Mouse (Mus musculus) stomach, embryonic 15.5 days (tissue): ENCODE data around the gene Knstrn. TPM values are rescaled to one million over a fixed set of nuclear protein-coding genes. Genes with fewer than 3 reads are reported as not detected.

Experiments used
- ATAC-seq: fragments of 200-750 bp; cut with Nextera tagmentation; 2 replicates; pipeline ENCODE4 v1.8.0; 2017; ENCODE audit warnings: low read depth, moderate number of reproducible peaks, moderate TSS enrichment; ENCODE audit not compliant: insufficient read depth, low FRiP score
- H3K27ac ChIP-seq: fragments of 300-500 bp; sonication (generic); 2 replicates; pipeline ENCODE4 v1.5.1; 2015; ENCODE audit warnings: mild to moderate bottlenecking, inconsistent platforms
- H3K27me3 ChIP-seq: fragments of 300-500 bp; sonication (generic); replicated peaks from 2 replicates; pipeline ENCODE4 v1.6.1; 2015; ENCODE audit warnings: inconsistent platforms
- H3K36me3 ChIP-seq: fragments of 300-500 bp; sonication (generic); 2 replicates; pipeline ENCODE4 v1.6.1; 2015; ENCODE audit warnings: inconsistent platforms
- H3K4me1 ChIP-seq: fragments of 300-500 bp; sonication (generic); 2 replicates; pipeline ENCODE4 v1.6.1; 2015; ENCODE audit warnings: inconsistent platforms
- H3K4me2 ChIP-seq: fragments of 300-500 bp; sonication (generic); 2 replicates; pipeline ENCODE4 v1.6.1; 2015; ENCODE audit warnings: mild to moderate bottlenecking, inconsistent platforms
- H3K4me3 ChIP-seq: fragments of 300-500 bp; sonication (generic); replicated peaks from 2 replicates; pipeline ENCODE4 v1.5.1; 2015; ENCODE audit warnings: inconsistent platforms
- H3K9ac ChIP-seq: fragments of 300-500 bp; sonication (generic); 2 replicates; pipeline ENCODE4 v1.6.1; 2015; ENCODE audit warnings: inconsistent platforms
- H3K9me3 ChIP-seq: fragments of 300-500 bp; sonication (generic); 2 replicates; pipeline ENCODE4 v1.6.1; 2016; ENCODE audit warnings: inconsistent platforms
- WGBS: fragments of 180-500 bp; shearing (Covaris S2); methylation state at CpG from one replicate; pipeline ENCODE4 v1.1.7; 2015; 5-methylcytosine and 5-hydroxymethylcytosine counted together
- polyA plus RNA-seq: library from polyadenylated mRNA; unstranded; fragments of >200 nt; fragmentation: Nextera tagmentation; extraction: Ambion mirVana; gene quantifications from 2 replicates; pipeline ENCODE4 v1.2.1, GENCODE M21; 2015

Knstrn gene
- polyA plus RNA-seq, 1 experiment from 2014 or later, result 88.1 TPM

- H3K27ac ChIP-seq, result no peak overlapping the region
- H3K36me3 ChIP-seq, result no peaks in the 10 kb centered on the region
- no peaks in the 10 kb centered on the region for H3K9me3 ChIP-seq
- no peak for ATAC-seq
- peaks cover 6% of the 10 kb centered on the region; the same call in 1 of the 2 replicates for H3K4me1 ChIP-seq
- H3K4me3 ChIP-seq, result no peak overlapping the region
- H3K9ac ChIP-seq, result no peak overlapping the region
- 78% methylated on average over 4 of the region's 4 CpGs for WGBS
- no peak overlapping the region for H3K4me2 ChIP-seq
- no peaks in the 10 kb centered on the region; the same call in 1 of the 2 replicates for H3K27me3 ChIP-seq
Observed at GRCm38 (mm10) chr2:118793636-118794035, 20.2 kb upstream of the Knstrn start.

GRCm38 (mm10) chr2:118802542-118803118, 11.2 kb upstream of the Knstrn start:
- Histone ChIP-seq H3K27ac (no peak overlapping the region), H3K27me3 (no peaks in the 10 kb centered on the region), H3K4me3 (no peak overlapping the region), H3K36me3 (no peaks in the 10 kb centered on the region), H3K9me3 (no peaks in the 10 kb centered on the region), H3K4me1 (no peaks in the 10 kb centered on the region), H3K4me2 (no peak overlapping the region), H3K9ac (no peak overlapping the region)
- peak; percentile 80; the same call in 1 of the 2 replicates for ATAC-seq
- 66% methylated on average over 4 of the region's 4 CpGs for WGBS

- no peak for ATAC-seq
- Histone ChIP-seq H3K4me3 (no peak overlapping the region), H3K27me3 (no peaks in the 10 kb centered on the region), H3K27ac (no peak overlapping the region), H3K9me3 (no peaks in the 10 kb centered on the region), H3K4me1 (no peaks in the 10 kb centered on the region), H3K4me2 (no peak overlapping the region), H3K36me3 (no peaks in the 10 kb centered on the region), H3K9ac (no peak overlapping the region)
- WGBS, result 72% methylated on average over 2 of the region's 2 CpGs
Observed at GRCm38 (mm10) chr2:118804474-118804873, 9.3 kb upstream of the Knstrn start.

- no peak overlapping the region for H3K27ac ChIP-seq
- H3K4me3 ChIP-seq, result no peak overlapping the region
- no peak for ATAC-seq
- no peaks in the 10 kb centered on the region for H3K36me3 ChIP-seq
- H3K27me3 ChIP-seq, result no peaks in the 10 kb centered on the region
- 32% methylated on average over 3 of the region's 3 CpGs for WGBS
- H3K4me2 ChIP-seq, result no peak overlapping the region
- no peaks in the 10 kb centered on the region for H3K4me1 ChIP-seq
- H3K9me3 ChIP-seq, result no peaks in the 10 kb centered on the region
- no peak overlapping the region for H3K9ac ChIP-seq
Observed at GRCm38 (mm10) chr2:118805137-118805536, 8.7 kb upstream of the Knstrn start.

- Histone ChIP-seq H3K27me3 (no peaks in the 10 kb centered on the region), H3K36me3 (no peaks in the 10 kb centered on the region), H3K4me2 (no peak overlapping the region), H3K27ac (no peak overlapping the region), H3K4me3 (no peak overlapping the region), H3K9ac (no peak overlapping the region), H3K9me3 (no peaks in the 10 kb centered on the region), H3K4me1 (no peaks in the 10 kb centered on the region)
- ATAC-seq, result no peak
- 26% methylated on average over 3 of the region's 3 CpGs for WGBS
Observed at GRCm38 (mm10) chr2:118805756-118806155, 8.0 kb upstream of the Knstrn start.

GRCm38 (mm10) chr2:118806860-118807259, 6.9 kb upstream of the Knstrn start:
- H3K9ac ChIP-seq, result no peak overlapping the region
- ATAC-seq, result no peak
- H3K4me1 ChIP-seq, result no peaks in the 10 kb centered on the region
- no peak overlapping the region for H3K4me3 ChIP-seq
- no peaks in the 10 kb centered on the region for H3K36me3 ChIP-seq
- 65% methylated on average over 4 of the region's 4 CpGs for WGBS
- H3K27me3 ChIP-seq, result no peaks in the 10 kb centered on the region
- H3K27ac ChIP-seq, result no peak overlapping the region
- H3K9me3 ChIP-seq, result no peaks in the 10 kb centered on the region
- no peak overlapping the region for H3K4me2 ChIP-seq

GRCm38 (mm10) chr2:118810861-118811260, 2.9 kb upstream of the Knstrn start:
- H3K36me3 ChIP-seq, result no peaks in the 10 kb centered on the region
- H3K9ac ChIP-seq, result no peak overlapping the region
- ATAC-seq, result no peak
- peaks cover 10% of the 10 kb centered on the region; the same call in 1 of the 2 replicates for H3K4me1 ChIP-seq
- H3K4me2 ChIP-seq, result no peak overlapping the region
- 31% methylated on average over 2 of the region's 2 CpGs for WGBS
- no peak overlapping the region for H3K4me3 ChIP-seq
- no peak overlapping the region for H3K27ac ChIP-seq
- H3K27me3 ChIP-seq, result no peaks in the 10 kb centered on the region
- no peaks in the 10 kb centered on the region for H3K9me3 ChIP-seq

- Histone ChIP-seq H3K4me3 (no peak overlapping the region), H3K27me3 (no peaks in the 10 kb centered on the region), H3K9ac (no peak overlapping the region), H3K4me1 (peaks cover 10% of the 10 kb centered on the region; the same call in 1 of the 2 replicates), H3K27ac (no peak overlapping the region), H3K4me2 (no peak overlapping the region), H3K9me3 (no peaks in the 10 kb centered on the region), H3K36me3 (0 out of 2 replicates have a peak, but pooled peaks cover 2% of the 10 kb centered on the region)
- ATAC-seq, result no peak
- WGBS, result 50% methylated on average over 1 of the region's 1 CpGs
Observed at GRCm38 (mm10) chr2:118812724-118813123, 1.1 kb upstream of the Knstrn start.

- no peaks in the 10 kb centered on the region for H3K9me3 ChIP-seq
- no peak overlapping the region for H3K4me3 ChIP-seq
- no peak for ATAC-seq
- H3K27ac ChIP-seq, result no peak overlapping the region
- H3K4me2 ChIP-seq, result no peak overlapping the region
- peaks cover 43% of the 10 kb centered on the region for H3K36me3 ChIP-seq
- no peaks in the 10 kb centered on the region for H3K27me3 ChIP-seq
- H3K9ac ChIP-seq, result no peak overlapping the region
- no peaks in the 10 kb centered on the region for H3K4me1 ChIP-seq
- 89% methylated on average over 5 of the region's 5 CpGs for WGBS
Observed at GRCm38 (mm10) chr2:118822800-118823199, 9.0 kb downstream of the Knstrn start.

- no peaks in the 10 kb centered on the region for H3K27me3 ChIP-seq
- H3K4me3 ChIP-seq, result no peak overlapping the region
- H3K36me3 ChIP-seq, result peaks cover 31% of the 10 kb centered on the region
- no peak for ATAC-seq
- no peak overlapping the region for H3K4me2 ChIP-seq
- no peaks in the 10 kb centered on the region for H3K4me1 ChIP-seq
- no peak overlapping the region for H3K9ac ChIP-seq
- H3K9me3 ChIP-seq, result no peaks in the 10 kb centered on the region
- H3K27ac ChIP-seq, result no peak overlapping the region
- WGBS, result 96% methylated on average over 4 of the region's 4 CpGs
Observed at GRCm38 (mm10) chr2:118824396-118824795, 10.6 kb downstream of the Knstrn start.

GRCm38 (mm10) chr2:118829096-118829495, 15.3 kb downstream of the Knstrn start:
- WGBS, result 86% methylated on average over 5 of the region's 5 CpGs
- Histone ChIP-seq H3K27me3 (no peaks in the 10 kb centered on the region), H3K9ac (no peak overlapping the region), H3K27ac (no peak overlapping the region), H3K4me2 (no peak overlapping the region), H3K4me3 (no peak overlapping the region), H3K36me3 (peaks cover 37% of the 10 kb centered on the region), H3K4me1 (no peaks in the 10 kb centered on the region), H3K9me3 (no peaks in the 10 kb centered on the region)
- no peak for ATAC-seq

- Histone ChIP-seq H3K9ac (no peak overlapping the region), H3K27me3 (no peaks in the 10 kb centered on the region), H3K9me3 (no peaks in the 10 kb centered on the region), H3K27ac (no peak overlapping the region), H3K4me2 (no peak overlapping the region), H3K4me3 (no peak overlapping the region), H3K4me1 (no peaks in the 10 kb centered on the region), H3K36me3 (peaks cover 35% of the 10 kb centered on the region)
- WGBS, result 93% methylated on average over 6 of the region's 6 CpGs
- ATAC-seq, result no peak
Observed at GRCm38 (mm10) chr2:118834061-118834460, 20.3 kb downstream of the Knstrn start.

GRCm38 (mm10) chr2:118835115-118835514, 21.3 kb downstream of the Knstrn start:
- Histone ChIP-seq H3K4me3 (no peak overlapping the region), H3K4me1 (no peaks in the 10 kb centered on the region), H3K36me3 (peaks cover 30% of the 10 kb centered on the region), H3K9ac (no peak overlapping the region), H3K27me3 (no peaks in the 10 kb centered on the region), H3K9me3 (no peaks in the 10 kb centered on the region), H3K27ac (no peak overlapping the region), H3K4me2 (no peak overlapping the region)
- ATAC-seq, result peak; percentile 27; the same call in 1 of the 2 replicates
- 68% methylated on average over 6 of the region's 6 CpGs for WGBS
